Mouse (Mus musculus) common myeloid progenitor, adult 5-6 weeks (primary cell): ENCODE measurements at regions not wholly inside any gene's neighbourhood (a gene's known extent, or its start where the extent isn't known, plus 50 kb on each side); places are given as distances from the start of the nearest gene placed in this dataset.

Experiments used
- ATAC-seq: replicated peaks from 2 replicates; pipeline ENCODE4 v1.8.0; 2016; ENCODE audit warnings: low read depth, mild to moderate bottlenecking, moderate TSS enrichment, inconsistent platforms; ENCODE audit not compliant: poor library complexity, severe bottlenecking

DNA sequence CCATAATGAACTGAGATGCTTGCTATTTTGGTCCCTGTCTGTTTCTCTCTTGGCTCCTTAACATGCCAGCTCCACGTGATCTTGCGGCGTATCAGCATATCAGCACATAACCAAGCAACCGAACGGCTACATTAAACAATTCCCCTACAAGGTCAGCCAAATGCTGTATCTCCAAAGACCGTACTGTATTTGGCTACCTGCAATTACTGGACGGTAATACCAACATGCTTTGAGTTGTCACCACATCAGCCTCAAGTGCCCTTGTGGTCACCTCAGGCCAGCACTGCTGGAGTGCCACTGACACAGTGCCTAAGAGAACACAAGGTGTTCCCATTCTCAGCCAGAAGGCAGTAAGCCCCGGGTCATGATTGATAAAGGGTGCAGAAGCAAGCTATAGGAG lies 70.2 kb downstream of the Dyrk2 start:
- ATAC-seq: no peak

DNA sequence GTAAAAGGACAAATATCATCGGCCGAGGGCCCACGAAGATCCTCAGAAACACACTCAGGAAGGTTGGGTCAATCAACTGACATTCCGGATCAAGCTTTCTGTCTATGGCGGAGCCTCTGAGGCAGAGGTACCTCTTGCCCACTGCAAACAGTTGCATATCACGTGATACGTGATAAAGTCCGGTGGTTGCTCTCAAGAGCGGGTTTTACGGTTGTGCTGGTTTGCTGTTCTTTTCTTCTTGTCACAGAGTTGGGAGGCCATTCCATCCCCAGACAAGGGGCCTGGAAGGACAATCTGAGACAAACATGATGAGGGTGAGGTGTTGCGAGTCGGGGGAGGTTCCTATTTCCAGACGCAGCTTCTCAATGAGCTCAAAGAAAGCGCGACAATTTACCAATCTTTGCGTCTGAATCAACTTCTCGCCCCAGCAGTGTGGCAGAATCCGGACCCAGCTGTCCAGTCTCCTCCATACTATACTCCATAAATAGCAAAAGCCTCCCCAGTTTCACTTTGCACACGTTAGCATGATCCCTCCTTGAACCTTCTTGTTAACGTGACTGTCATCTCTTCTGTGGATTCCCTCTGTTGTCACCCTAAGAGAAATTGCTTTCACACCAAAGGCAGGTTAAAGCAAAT lies 66.0 kb downstream of the Dyrk2 start:
- ATAC-seq: no peak

- peak; percentile 93 for ATAC-seq
Observed at GRCm38 (mm10) chr10:118804574-118804973, 65.4 kb downstream of the Dyrk2 start.
